Mouse (Mus musculus) erythroid progenitor cell, adult 5-6 weeks (primary cell): Measurements from ENCODE around the gene Ksr1. TPM values are rescaled to one million over a fixed set of nuclear protein-coding genes. Genes with fewer than 3 reads are reported as not detected.
"Not testable (repeated sequence)": the region's sequence is repeated elsewhere in the genome, so short reads cannot be mapped to it uniquely, and the experiment has no call there.

Experiments used
- ATAC-seq: replicated peaks from 2 replicates; pipeline ENCODE4 v1.8.0; 2016; ENCODE audit warnings: moderate number of reproducible peaks, mild to moderate bottlenecking, moderate TSS enrichment, inconsistent platforms; ENCODE audit not compliant: poor library complexity, low FRiP score, severe bottlenecking
- total RNA-seq, 2 experiments: library from RNA; stranded (forward) in 1 of 2; stranded (reverse) in 1 of 2; fragments of 150-400 nt in 1 of 2; fragments of 186-747, 209-891 nt in 1 of 2; gene quantifications; 2 replicates each; pipeline versions ENCODE4 v1.2.3 to v1.2.4; 2015 to 2017; ENCODE audit warnings: low replicate concordance in 2 of 2

The Ksr1 gene
- total RNA-seq, 2 experiments from 2014 or later = 1.5 to 4.2 TPM

GRCm38 (mm10) chr11:79001871-79002270, 144.3 kb downstream of the Ksr1 start:
- ATAC-seq = no peak

- no peak for ATAC-seq
Measured at GRCm38 (mm10) chr11:78999118-78999517, 147.1 kb downstream of the Ksr1 start.

GRCm38 (mm10) chr11:78990875-78991543, 155.2 kb downstream of the Ksr1 start:
- ATAC-seq = not testable (repeated sequence)

GRCm38 (mm10) chr11:78990096-78990495, 156.1 kb downstream of the Ksr1 start:
- no peak for ATAC-seq

GRCm38 (mm10) chr11:78989206-78989605, 157.0 kb downstream of the Ksr1 start:
- ATAC-seq = not testable (repeated sequence)

- ATAC-seq = no peak
Measured at GRCm38 (mm10) chr11:78986311-78987002, 159.8 kb downstream of the Ksr1 start.

GRCm38 (mm10) chr11:78985505-78985904, 160.7 kb downstream of the Ksr1 start:
- ATAC-seq = no peak

- peak; percentile 84 for ATAC-seq
Measured at GRCm38 (mm10) chr11:78984483-78985177, 161.6 kb downstream of the Ksr1 start, which contains the start of gene Lgals9. Gene Lgals9, minus strand, starts transcription at chr11:78984946.

GRCm38 (mm10) chr11:78983539-78983938, 162.7 kb downstream of the Ksr1 start:
- ATAC-seq = 0 out of 2 replicates have a peak, but pooled peaks have one; percentile 18

- ATAC-seq = 0 out of 2 replicates have a peak, but pooled peaks have one; percentile 21
Measured at GRCm38 (mm10) chr11:78982513-78983291, 163.5 kb downstream of the Ksr1 start.

- no peak for ATAC-seq
Measured at GRCm38 (mm10) chr11:78982042-78982441, 164.2 kb downstream of the Ksr1 start.

- peak; percentile 41 for ATAC-seq
Measured at GRCm38 (mm10) chr11:78980083-78980634, 166.0 kb downstream of the Ksr1 start.

- no peak for ATAC-seq
Measured at GRCm38 (mm10) chr11:78978176-78979019, 167.8 kb downstream of the Ksr1 start.

GRCm38 (mm10) chr11:78976731-78977510, 169.3 kb downstream of the Ksr1 start:
- no peak for ATAC-seq

GRCm38 (mm10) chr11:78973381-78974150, 172.6 kb downstream of the Ksr1 start:
- no peak for ATAC-seq

- no peak for ATAC-seq
Measured at GRCm38 (mm10) chr11:78972811-78973351, 173.3 kb downstream of the Ksr1 start.

GRCm38 (mm10) chr11:78972328-78972727, 173.9 kb downstream of the Ksr1 start:
- no peak for ATAC-seq
